Mouse (Mus musculus) cortical plate, adult 2 months (tissue): ENCODE data around the gene Cxcr5.

Source experiments
- CTCF ChIP-seq: fragments of 200-500 bp; IDR thresholded peaks from 2 replicates; pipeline ENCODE4 v1.5.1; 2011; ENCODE audit warnings: mild to moderate bottlenecking, control low read depth, low read length; ENCODE audit not compliant: insufficient read depth; ENCODE audit errors: extremely low read depth
- POLR2A ChIP-seq: fragments of 200-500 bp; IDR thresholded peaks from 2 replicates; pipeline ENCODE4 v1.6.1; 2011; ENCODE audit warnings: mild to moderate bottlenecking, low read length, control low read depth; ENCODE audit not compliant: insufficient read depth; ENCODE audit errors: extremely low read depth

- TF ChIP-seq CTCF (no peak), POLR2A (no peak)
These were observed 20.7 kb upstream of the Cxcr5 start for GRCm38 (mm10) chr9:44582390-44582789.
